7 mouse cellular contexts compared by ENCODE assay signal in the genomic region with DNA sequence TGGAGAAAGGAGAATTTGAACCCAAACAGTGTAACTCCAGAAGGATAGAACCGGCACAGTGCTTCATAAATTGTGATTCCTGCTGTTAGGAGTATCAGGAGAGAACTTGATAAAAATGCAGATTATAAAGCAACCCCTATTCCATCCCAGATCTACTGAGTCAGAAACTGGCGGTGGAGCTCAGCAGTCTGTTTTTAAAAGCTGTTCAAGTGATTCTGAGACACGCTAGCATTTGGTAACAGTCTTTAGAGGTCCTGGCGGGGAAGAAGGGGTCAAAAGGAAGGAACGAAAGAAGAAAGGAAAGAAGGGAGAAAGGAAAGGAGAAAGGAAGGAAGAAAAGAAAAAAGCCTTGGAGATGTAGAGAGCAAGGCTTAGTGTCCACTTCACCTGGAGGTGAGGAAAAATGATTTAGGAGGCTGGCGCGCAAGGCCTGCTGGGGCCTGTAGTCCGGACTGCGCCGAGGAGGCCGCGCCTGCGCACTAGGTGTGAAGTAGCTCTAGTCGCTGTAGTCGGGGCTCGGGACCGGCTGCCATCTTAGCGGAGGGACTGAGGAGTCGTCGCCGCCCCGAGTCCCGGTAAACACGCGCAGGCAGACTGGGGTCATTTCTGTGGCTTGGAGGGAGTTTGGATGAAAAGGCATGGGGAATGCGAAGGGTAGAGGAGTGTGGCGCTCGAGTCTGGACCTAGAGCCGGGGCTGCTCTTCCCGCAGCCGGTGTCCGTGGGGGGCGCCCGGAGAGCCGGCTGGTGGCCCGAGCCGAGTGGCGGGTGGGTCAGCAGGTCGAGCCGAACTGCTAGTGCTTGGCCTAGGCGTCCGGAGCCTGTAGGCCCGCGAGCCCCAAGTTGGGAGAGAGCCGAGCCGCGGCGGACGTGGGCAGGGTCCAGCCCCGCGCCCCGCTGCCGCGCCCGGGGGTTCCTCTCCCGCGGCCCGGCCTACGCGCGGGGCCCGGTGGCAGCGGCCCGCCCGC. TPM values are rescaled to one million over a fixed set of nuclear protein-coding genes. Genes with fewer than 3 reads are reported as not detected.
A peak's percentile ranks its signal among the peaks of the same experiment; 100 is the strongest.
DNase-seq lines count a peak whose midpoint lies in the region; ATAC-seq lines count a peak whose summit lies in the region.

TSS of gene Itch (plus strand) at position 499 of the 966 bp plus-strand sequence.

- H3K4me1 ChIP-seq in intestine, embryonic 15.5 days (replicated peaks) = peaks cover 17% of the 10 kb centered on the region
- H3K4me1 ChIP-seq in midbrain, embryonic 10.5 days = peaks cover 28% of the 10 kb centered on the region

- DNase-seq in adrenal gland, adult 2 months = peak; percentile 95
- peak; percentile 90 for DNase-seq in embryo, embryonic 11.5 days (ENCODE audit: low read depth, low spot score)
- peak; percentile 86 to 91 for DNase-seq in gastrocnemius, postnatal 36 days
- peak; percentile 92 to 95 for DNase-seq in left cerebral cortex, postnatal 25 days (ENCODE audit: low spot score in 2 of 2)
- DNase-seq in midbrain, embryonic 10.5 days (ENCODE audit: low spot score) = peak; percentile 92
- peak; percentile 91 for DNase-seq in right cerebral cortex, postnatal 4 days

- no peaks in the 10 kb centered on the region for H3K27me3 ChIP-seq in intestine, embryonic 15.5 days (replicated peaks)
- H3K27me3 ChIP-seq in midbrain, embryonic 10.5 days (ENCODE audit: low read depth, poor library complexity, severe bottlenecking) = no peaks in the 10 kb centered on the region

- peak within 1 kb of the TSS; percentile 60 for H3K4me2 ChIP-seq in intestine, embryonic 15.5 days (replicated peaks)

- H3K27ac ChIP-seq in intestine, embryonic 15.5 days = peak within 1 kb of the TSS; percentile 87
- peak within 1 kb of the TSS; percentile 94 for H3K27ac ChIP-seq in midbrain, embryonic 10.5 days (replicated peaks)

- peak within 1 kb of the TSS; percentile 97 for H3K9ac ChIP-seq in intestine, embryonic 15.5 days

- WGBS in intestine, embryonic 15.5 days = 2% methylated on average over 65 of the region's 65 CpGs
- 2% methylated on average over 65 of the region's 65 CpGs for WGBS in midbrain, embryonic 10.5 days

- no peaks in the 10 kb centered on the region for H3K9me3 ChIP-seq in intestine, embryonic 15.5 days
- H3K9me3 ChIP-seq in midbrain, embryonic 10.5 days (replicated peaks) = no peaks in the 10 kb centered on the region; the same call in 1 of the 2 replicates

- intact Hi-C loops in gastrocnemius, postnatal 36 days (cut with DNase I) = no loop called here
- intact Hi-C loops in left cerebral cortex, postnatal 25 days (cut with DNase I) = loop anchor here (1.0 kb wide), 1 partner anchor 59 kb away; the partner anchor contains the start of gene Ahcy

- H3K36me3 ChIP-seq in intestine, embryonic 15.5 days = peaks cover 4% of the 10 kb centered on the region; the same call in 1 of the 2 replicates
- peaks cover 8% of the 10 kb centered on the region for H3K36me3 ChIP-seq in midbrain, embryonic 10.5 days

- peak; percentile 99 for ATAC-seq in intestine, embryonic 15.5 days

- peak within 1 kb of the TSS; percentile 90 for H3K4me3 ChIP-seq in intestine, embryonic 15.5 days (replicated peaks)
- peak within 1 kb of the TSS; percentile 78 for H3K4me3 ChIP-seq in midbrain, embryonic 10.5 days

RNA-seq across cellular contexts. Expression of gene Itch, which starts in this region (rescaled TPM):
- 10 to 100 TPM; 47.0 to 48.2 TPM for total RNA-seq in adrenal gland, adult 2 months (2021)
- polyA plus RNA-seq in adrenal gland, adult 2 months (2012; rRNA removed) = 2.2 and 3.6 TPM in 2 replicates
- total RNA-seq in gastrocnemius, postnatal 36 days (2021) = 10 to 100 TPM; 17.2 to 19.3 TPM
- polyA plus RNA-seq in intestine, embryonic 15.5 days (2015; fragmentation: Nextera tagmentation; extraction: Ambion mirVana) = 44.6 and 45.4 TPM in 2 replicates
- 10 to 100 TPM; 52.0 to 52.1 TPM for total RNA-seq in left cerebral cortex, postnatal 25 days (2021)
- 54.6 and 58.2 TPM in 2 replicates for polyA plus RNA-seq in midbrain, embryonic 10.5 days (2016; fragmentation: Nextera tagmentation; extraction: Ambion mirVana)

Comparison
In these comparisons a context has a peak if more than half of its experiments do, and no peak if none do; other contexts are left out.
1. Peak in every context shown above with its lines: DNase-seq, ATAC-seq, H3K4me3 ChIP-seq and H3K27ac ChIP-seq.